Mouse (Mus musculus): ENCODE data around the gene Crybb3. TPM values are rescaled to one million over a fixed set of nuclear protein-coding genes. Genes with fewer than 3 reads are reported as not detected.
"Not testable (repeated sequence)": the region's sequence is repeated elsewhere in the genome, so short reads cannot be mapped to it uniquely, and the experiment has no call there.

The Crybb3 gene
- polyA plus RNA-seq, 1 experiment from 2014 or later: 1.4 TPM

GRCm38 (mm10) chr5:113115896-113116295 is 34.5 kb upstream of the Crybb3 start:
- 63% methylated on average over 10 of the region's 10 CpGs for WGBS
- H3K4me1 ChIP-seq (replicated peaks): peaks cover 71% of the 10 kb centered on the region
- no peaks in the 10 kb centered on the region for H3K9me3 ChIP-seq
- ATAC-seq (ENCODE audit: insufficient number of reproducible peaks, insufficient read depth, low FRiP score, low TSS enrichment, low read depth): no peak
- no peak overlapping the region for H3K9ac ChIP-seq (replicated peaks)
- no peaks in the 10 kb centered on the region for H3K36me3 ChIP-seq
- no peak overlapping the region for H3K4me3 ChIP-seq (replicated peaks)
- H3K27me3 ChIP-seq: no peaks in the 10 kb centered on the region
- H3K27ac ChIP-seq: no peak overlapping the region
- no peak overlapping the region for H3K4me2 ChIP-seq

GRCm38 (mm10) chr5:113114264-113115225 is 33.2 kb upstream of the Crybb3 start:
- no peaks in the 10 kb centered on the region for H3K36me3 ChIP-seq
- peak overlapping the region; percentile 62 for H3K27ac ChIP-seq
- H3K27me3 ChIP-seq: no peaks in the 10 kb centered on the region
- no peak overlapping the region for H3K4me2 ChIP-seq
- 32% methylated on average over 20 of the region's 20 CpGs for WGBS
- no peak for ATAC-seq (ENCODE audit: insufficient number of reproducible peaks, insufficient read depth, low FRiP score, low TSS enrichment, low read depth)
- H3K4me1 ChIP-seq (replicated peaks): peaks cover 61% of the 10 kb centered on the region
- no peak overlapping the region for H3K9ac ChIP-seq (replicated peaks)
- no peak overlapping the region for H3K4me3 ChIP-seq (replicated peaks)
- no peaks in the 10 kb centered on the region for H3K9me3 ChIP-seq

GRCm38 (mm10) chr5:113113120-113113519 is 31.7 kb upstream of the Crybb3 start:
- Histone ChIP-seq H3K27ac (peak overlapping the region; percentile 57; the same call in 1 of the 2 replicates), H3K4me1 (replicated peaks) (peaks cover 52% of the 10 kb centered on the region), H3K9ac (replicated peaks) (no peak overlapping the region)

GRCm38 (mm10) chr5:113111336-113111735 is 30.0 kb upstream of the Crybb3 start:
- peaks cover 60% of the 10 kb centered on the region for H3K4me1 ChIP-seq (replicated peaks)
- H3K9me3 ChIP-seq: no peaks in the 10 kb centered on the region
- H3K4me2 ChIP-seq: no peak overlapping the region
- H3K9ac ChIP-seq (replicated peaks): no peak overlapping the region
- ATAC-seq (ENCODE audit: insufficient number of reproducible peaks, insufficient read depth, low FRiP score, low TSS enrichment, low read depth): no peak
- no peak overlapping the region for H3K4me3 ChIP-seq (replicated peaks)
- no peak overlapping the region for H3K27ac ChIP-seq
- H3K36me3 ChIP-seq: no peaks in the 10 kb centered on the region
- H3K27me3 ChIP-seq: no peaks in the 10 kb centered on the region
- 11% methylated on average over 4 of the region's 4 CpGs for WGBS

More at GRCm38 (mm10) chr5:113113120-113113519, 31.7 kb upstream of the Crybb3 start:
- no peak overlapping the region for H3K4me2 ChIP-seq
- 22% methylated on average over 4 of the region's 5 CpGs for WGBS
- H3K4me3 ChIP-seq (replicated peaks): no peak overlapping the region
- H3K27me3 ChIP-seq: no peaks in the 10 kb centered on the region
- H3K36me3 ChIP-seq: no peaks in the 10 kb centered on the region
- H3K9me3 ChIP-seq: no peaks in the 10 kb centered on the region
- no peak for ATAC-seq (ENCODE audit: insufficient number of reproducible peaks, insufficient read depth, low FRiP score, low TSS enrichment, low read depth)

GRCm38 (mm10) chr5:113110929-113111328 is 29.5 kb upstream of the Crybb3 start:
- ATAC-seq (ENCODE audit: insufficient number of reproducible peaks, insufficient read depth, low FRiP score, low TSS enrichment, low read depth): no peak
- H3K4me2 ChIP-seq: no peak overlapping the region
- 0 out of 2 replicates have a peak overlapping the region, but pooled peaks have one; percentile 5 for H3K9ac ChIP-seq (replicated peaks)
- peak overlapping the region; percentile 26 for H3K27ac ChIP-seq
- H3K4me3 ChIP-seq (replicated peaks): no peak overlapping the region
- H3K27me3 ChIP-seq: no peaks in the 10 kb centered on the region
- WGBS: 17% methylated on average over 1 of the region's 1 CpGs
- H3K36me3 ChIP-seq: no peaks in the 10 kb centered on the region
- H3K9me3 ChIP-seq: no peaks in the 10 kb centered on the region
- H3K4me1 ChIP-seq (replicated peaks): peaks cover 59% of the 10 kb centered on the region

DNA sequence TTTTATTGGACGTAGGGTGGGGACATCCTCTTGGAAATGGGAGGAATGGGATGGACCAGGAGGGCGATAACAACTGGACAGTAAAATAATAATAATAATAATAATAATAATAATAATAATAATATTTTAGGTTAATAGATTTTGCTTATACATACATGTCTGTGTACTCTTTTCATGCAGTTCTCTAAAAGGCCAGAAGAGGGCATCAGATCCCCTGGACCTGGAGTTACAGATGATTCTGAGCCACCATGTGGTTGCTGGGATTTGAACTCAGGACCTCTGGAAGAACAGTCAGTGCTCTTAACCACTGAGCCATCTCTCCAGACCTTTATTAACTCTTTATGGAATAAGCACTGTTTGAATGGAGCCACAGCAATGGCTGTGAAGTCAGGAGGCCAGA is 28.3 kb upstream of the Crybb3 start:
- not testable (repeated sequence) for H3K4me3 ChIP-seq (replicated peaks); H3K36me3 ChIP-seq; ATAC-seq (ENCODE audit: insufficient number of reproducible peaks, insufficient read depth, low FRiP score, low TSS enrichment, low read depth); H3K27ac ChIP-seq; H3K9ac ChIP-seq (replicated peaks); H3K9me3 ChIP-seq; H3K4me2 ChIP-seq; H3K27me3 ChIP-seq
- 90% methylated on average over 2 of the region's 2 CpGs for WGBS
- H3K4me1 ChIP-seq (replicated peaks): peaks cover 50% of the 10 kb centered on the region

DNA sequence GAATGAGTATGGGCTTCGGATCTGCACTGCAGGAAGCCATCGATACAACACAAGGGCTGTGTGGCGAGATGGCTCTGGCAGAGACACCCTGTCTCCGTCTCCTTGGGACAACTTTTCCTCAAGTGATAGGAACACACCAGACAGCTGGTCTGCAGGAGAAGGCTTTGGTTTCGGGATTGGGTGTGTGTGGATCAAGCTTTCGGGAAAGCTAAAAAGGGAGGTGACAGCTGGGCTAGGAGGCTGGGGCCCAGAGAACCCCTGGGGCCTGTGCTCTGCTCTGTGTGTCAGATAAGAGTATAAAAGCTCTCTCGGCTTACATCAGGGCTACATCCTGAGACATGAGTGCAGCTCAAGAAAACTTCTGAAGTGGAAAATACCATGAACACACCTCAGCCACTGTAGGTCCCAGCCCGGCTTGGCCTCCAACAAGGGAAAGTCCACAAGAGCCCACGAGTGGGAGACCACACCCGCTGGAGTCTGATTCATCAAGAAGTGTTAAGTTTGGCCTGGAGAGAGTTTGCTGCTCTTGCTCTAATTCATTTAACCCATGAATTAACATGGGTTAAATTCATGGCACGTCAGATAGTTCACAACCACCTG is 26.9 kb upstream of the Crybb3 start:
- H3K4me1 ChIP-seq (replicated peaks): peaks cover 37% of the 10 kb centered on the region
- no peaks in the 10 kb centered on the region for H3K9me3 ChIP-seq
- ATAC-seq (ENCODE audit: insufficient number of reproducible peaks, insufficient read depth, low FRiP score, low TSS enrichment, low read depth): no peak
- H3K36me3 ChIP-seq: no peaks in the 10 kb centered on the region
- no peak overlapping the region for H3K4me2 ChIP-seq
- H3K27me3 ChIP-seq: no peaks in the 10 kb centered on the region
- peak overlapping the region; percentile 41 for H3K27ac ChIP-seq
- no peak overlapping the region for H3K9ac ChIP-seq (replicated peaks)
- WGBS: 78% methylated on average over 11 of the region's 11 CpGs
- H3K4me3 ChIP-seq (replicated peaks): no peak overlapping the region

DNA sequence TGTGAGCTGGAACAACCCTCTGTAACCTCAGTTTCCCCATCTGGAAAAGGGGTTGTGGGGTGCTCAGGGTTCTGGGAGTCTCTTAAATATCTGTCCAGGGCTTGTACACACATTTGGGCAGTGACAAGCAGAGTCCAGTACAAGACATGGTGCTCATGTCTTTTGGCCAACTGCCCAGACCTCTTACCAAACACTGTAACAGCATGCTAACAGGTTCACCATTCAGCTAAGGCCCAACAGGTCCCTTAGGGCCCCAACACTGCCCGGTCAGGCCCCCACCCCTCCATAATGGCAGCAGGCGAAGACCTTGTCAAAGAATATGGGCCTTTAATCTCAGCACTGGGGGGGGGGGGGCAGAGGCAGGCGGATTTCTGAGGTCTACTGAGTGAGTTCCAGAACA is 26.3 kb upstream of the Crybb3 start:
- H3K9me3 ChIP-seq: no peaks in the 10 kb centered on the region

DNA sequence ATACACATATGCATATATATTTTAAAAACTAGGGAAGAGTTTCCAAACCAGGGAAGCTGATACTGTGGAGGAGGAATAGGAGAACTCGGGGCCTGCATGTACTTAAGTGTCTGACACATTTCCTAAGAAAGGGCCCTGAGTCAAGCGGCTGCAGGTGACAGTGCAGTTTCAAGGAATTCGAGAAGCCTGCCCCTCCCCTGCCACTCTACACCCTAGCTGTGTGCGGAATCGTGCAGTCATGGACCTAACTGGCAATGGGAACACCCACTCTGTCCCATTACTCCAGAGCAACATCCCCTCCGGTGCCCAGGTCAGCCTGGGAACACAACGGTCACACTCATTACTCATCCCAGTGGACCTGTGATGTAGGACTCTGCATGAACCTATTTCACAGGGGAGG is 25.2 kb upstream of the Crybb3 start:
- H3K4me1 ChIP-seq (replicated peaks): peaks cover 26% of the 10 kb centered on the region
- no peak overlapping the region for H3K4me2 ChIP-seq
- H3K27ac ChIP-seq: no peak overlapping the region
- H3K9me3 ChIP-seq: no peaks in the 10 kb centered on the region
- no peak overlapping the region for H3K4me3 ChIP-seq (replicated peaks)
- no peak overlapping the region for H3K9ac ChIP-seq (replicated peaks)
- no peaks in the 10 kb centered on the region for H3K36me3 ChIP-seq
- WGBS: 56% methylated on average over 7 of the region's 7 CpGs
- H3K27me3 ChIP-seq: no peaks in the 10 kb centered on the region
- no peak for ATAC-seq (ENCODE audit: insufficient number of reproducible peaks, insufficient read depth, low FRiP score, low TSS enrichment, low read depth)

More for the DNA sequence above, 26.3 kb upstream of the Crybb3 start:
- 70% methylated on average over 3 of the region's 3 CpGs for WGBS
- no peak for ATAC-seq (ENCODE audit: insufficient number of reproducible peaks, insufficient read depth, low FRiP score, low TSS enrichment, low read depth)
- peak overlapping the region; percentile 41; the same call in 1 of the 2 replicates for H3K27ac ChIP-seq
- H3K4me1 ChIP-seq (replicated peaks): peaks cover 32% of the 10 kb centered on the region
- no peaks in the 10 kb centered on the region for H3K27me3 ChIP-seq
- no peak overlapping the region for H3K4me3 ChIP-seq (replicated peaks)
- no peak overlapping the region for H3K4me2 ChIP-seq
- no peaks in the 10 kb centered on the region for H3K36me3 ChIP-seq
- H3K9ac ChIP-seq (replicated peaks): no peak overlapping the region

DNA sequence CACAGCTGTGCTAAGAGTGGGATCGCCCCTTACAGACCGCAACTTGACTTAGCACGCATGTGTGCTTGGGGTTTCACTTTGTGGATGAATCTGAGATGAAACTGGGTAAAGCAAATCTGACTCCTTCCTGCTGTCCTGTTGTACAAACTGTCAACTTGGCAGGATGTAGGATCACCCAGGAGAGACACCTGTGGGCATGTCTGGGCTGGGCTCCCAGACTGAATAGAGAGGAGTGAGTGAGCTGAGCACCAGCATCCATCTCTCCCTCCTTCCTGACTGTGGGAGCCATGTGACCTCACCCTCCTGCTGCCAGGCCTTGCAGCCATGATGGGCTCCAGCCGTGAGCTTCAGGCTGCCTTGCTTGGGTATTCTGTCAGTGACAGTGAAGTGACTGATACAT is 24.1 kb upstream of the Crybb3 start:
- Histone ChIP-seq H3K4me1 (replicated peaks) (peaks cover 16% of the 10 kb centered on the region; the same call in 1 of the 2 replicates), H3K4me3 (replicated peaks) (no peak overlapping the region), H3K9me3 (no peaks in the 10 kb centered on the region), H3K4me2 (no peak overlapping the region), H3K27ac (no peak overlapping the region), H3K9ac (replicated peaks) (no peak overlapping the region), H3K27me3 (no peaks in the 10 kb centered on the region), H3K36me3 (no peaks in the 10 kb centered on the region)
- ATAC-seq (ENCODE audit: insufficient number of reproducible peaks, insufficient read depth, low FRiP score, low TSS enrichment, low read depth): no peak
- WGBS: 84% methylated on average over 4 of the region's 4 CpGs

- Histone ChIP-seq H3K9ac (replicated peaks) (no peak overlapping the region), H3K27ac (no peak overlapping the region), H3K4me1 (replicated peaks) (peaks cover 16% of the 10 kb centered on the region; the same call in 1 of the 2 replicates), H3K36me3 (no peaks in the 10 kb centered on the region), H3K4me3 (replicated peaks) (no peak overlapping the region), H3K27me3 (no peaks in the 10 kb centered on the region), H3K9me3 (no peaks in the 10 kb centered on the region), H3K4me2 (no peak overlapping the region)
- WGBS: 81% methylated on average over 9 of the region's 9 CpGs
- ATAC-seq (ENCODE audit: insufficient number of reproducible peaks, insufficient read depth, low FRiP score, low TSS enrichment, low read depth): no peak
Measured at GRCm38 (mm10) chr5:113105035-113105434, 23.7 kb upstream of the Crybb3 start.

Data from limb, embryonic 12.5 days (tissue).